Mouse (Mus musculus) heart, postnatal 0 days (tissue): ENCODE data around the gene Fastkd3. TPM values are rescaled to one million over a fixed set of nuclear protein-coding genes. Genes with fewer than 3 reads are reported as not detected.

Experiments
- ATAC-seq: fragments of 200-750 bp; cut with Nextera tagmentation; 2 replicates; pipeline ENCODE4 v1.8.0; 2017; ENCODE audit warnings: low read depth, moderate number of reproducible peaks, moderate library complexity; ENCODE audit not compliant: insufficient read depth
- DNase-seq: peaks from one replicate; pipeline ENCODE4 v3.0.0-alpha.2; 2016; ENCODE audit warnings: low spot score
- H3K27ac ChIP-seq: fragments of 300-500 bp; sonication (generic); 2 replicates; pipeline ENCODE4 v1.5.1; 2014; ENCODE audit warnings: low read depth, mild to moderate bottlenecking
- H3K27me3 ChIP-seq: fragments of 300-500 bp; sonication (generic); 2 replicates; pipeline ENCODE4 v1.6.1; 2014; ENCODE audit warnings: low read length, mixed read lengths; ENCODE audit not compliant: control insufficient read depth, insufficient read depth
- H3K36me3 ChIP-seq: fragments of 300-500 bp; sonication (generic); replicated peaks from 2 replicates; pipeline ENCODE4 v1.6.1; 2014; ENCODE audit warnings: low read length, mixed read lengths; ENCODE audit not compliant: control insufficient read depth, insufficient read depth
- H3K4me1 ChIP-seq: fragments of 300-500 bp; sonication (generic); 2 replicates; pipeline ENCODE4 v1.6.1; 2014; ENCODE audit warnings: antibody characterized with exemption; ENCODE audit not compliant: control insufficient read depth, insufficient read depth
- H3K4me2 ChIP-seq: fragments of 300-500 bp; sonication (generic); 2 replicates; pipeline ENCODE4 v1.6.1; 2014; ENCODE audit warnings: low read depth, mild to moderate bottlenecking, low read length, moderate library complexity
- H3K4me3 ChIP-seq: fragments of 300-500 bp; sonication (generic); 2 replicates; pipeline ENCODE4 v1.5.1; 2014; ENCODE audit warnings: low read depth, low read length
- H3K9ac ChIP-seq: fragments of 300-500 bp; sonication (generic); replicated peaks from 2 replicates; pipeline ENCODE4 v1.6.1; 2014; ENCODE audit warnings: low read depth, low read length, mixed read lengths
- H3K9me3 ChIP-seq: fragments of 300-500 bp; sonication (generic); replicated peaks from 2 replicates; pipeline ENCODE4 v1.6.1; 2016; ENCODE audit warnings: low read length; ENCODE audit not compliant: control insufficient read depth
- CTCF ChIP-seq: IDR thresholded peaks from 2 replicates; pipeline ENCODE4 v1.5.1; 2016; ENCODE audit warnings: antibody characterized with exemption, control low read depth, low read depth
- EP300 ChIP-seq: IDR thresholded peaks from 2 replicates; pipeline ENCODE4 v1.6.1; 2016; ENCODE audit warnings: antibody characterized with exemption, low read depth
- WGBS: fragments of 180-500 bp; shearing (Covaris S2); extraction: QIAGEN DNeasy Blood & Tissue Kit; methylation state at CpG from one replicate; pipeline ENCODE4 v1.1.7; 2014; 5-methylcytosine and 5-hydroxymethylcytosine counted together
- polyA plus RNA-seq: library from polyadenylated mRNA; unstranded; fragments of >200 nt; fragmentation: Nextera tagmentation; extraction: Ambion mirVana; gene quantifications from 2 replicates; pipeline ENCODE4 v1.2.1, GENCODE M21; 2015
- total RNA-seq: library from RNA; depleted of rRNA; stranded (reverse); fragments of >200 nt; gene quantifications from 2 replicates; pipeline ENCODE4 v1.2.3, GENCODE M21; 2014; ENCODE audit warnings: low replicate concordance

Gene Fastkd3
- total and polyA plus RNA-seq, 2 experiments from 2014 or later: 2.4 to 11.8 TPM

DNA sequence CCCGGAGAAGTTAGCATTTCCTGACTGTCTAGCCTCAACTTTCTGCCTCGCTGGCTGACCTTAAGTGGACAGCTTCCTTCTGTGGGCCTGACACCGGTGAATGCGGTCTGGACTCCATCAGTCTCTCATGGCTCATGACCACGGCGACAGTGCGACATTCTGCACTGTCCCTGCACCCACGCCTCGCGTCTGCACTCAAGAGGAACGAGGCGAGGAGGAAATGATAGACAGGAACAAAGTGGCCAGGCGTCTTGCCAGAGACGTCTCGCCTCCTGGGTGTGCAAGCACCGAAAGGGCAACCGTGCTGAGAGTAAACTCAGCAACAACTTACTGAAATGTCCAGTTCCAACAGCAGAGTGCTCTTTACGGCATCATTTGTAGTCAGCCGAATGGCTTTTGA lies 9.8 kb upstream of the Fastkd3 start:
- no peak overlapping the region for H3K9ac ChIP-seq
- peaks cover 43% of the 10 kb centered on the region for H3K36me3 ChIP-seq
- peak; percentile 91 for ATAC-seq
- no peaks in the 10 kb centered on the region for H3K9me3 ChIP-seq
- peak; percentile 67 for DNase-seq
- TF ChIP-seq CTCF (no peak), EP300 (peak; percentile 78; the same call in 1 of the 2 replicates)
- peaks cover 6% of the 10 kb centered on the region; the same call in 1 of the 2 replicates for H3K4me1 ChIP-seq
- H3K27me3 ChIP-seq: no peaks in the 10 kb centered on the region
- WGBS: 28% methylated on average over 19 of the region's 19 CpGs
- peak overlapping the region; percentile 69 for H3K27ac ChIP-seq
- peak overlapping the region; percentile 25; the same call in 1 of the 2 replicates for H3K4me2 ChIP-seq
- no peak overlapping the region for H3K4me3 ChIP-seq

DNA sequence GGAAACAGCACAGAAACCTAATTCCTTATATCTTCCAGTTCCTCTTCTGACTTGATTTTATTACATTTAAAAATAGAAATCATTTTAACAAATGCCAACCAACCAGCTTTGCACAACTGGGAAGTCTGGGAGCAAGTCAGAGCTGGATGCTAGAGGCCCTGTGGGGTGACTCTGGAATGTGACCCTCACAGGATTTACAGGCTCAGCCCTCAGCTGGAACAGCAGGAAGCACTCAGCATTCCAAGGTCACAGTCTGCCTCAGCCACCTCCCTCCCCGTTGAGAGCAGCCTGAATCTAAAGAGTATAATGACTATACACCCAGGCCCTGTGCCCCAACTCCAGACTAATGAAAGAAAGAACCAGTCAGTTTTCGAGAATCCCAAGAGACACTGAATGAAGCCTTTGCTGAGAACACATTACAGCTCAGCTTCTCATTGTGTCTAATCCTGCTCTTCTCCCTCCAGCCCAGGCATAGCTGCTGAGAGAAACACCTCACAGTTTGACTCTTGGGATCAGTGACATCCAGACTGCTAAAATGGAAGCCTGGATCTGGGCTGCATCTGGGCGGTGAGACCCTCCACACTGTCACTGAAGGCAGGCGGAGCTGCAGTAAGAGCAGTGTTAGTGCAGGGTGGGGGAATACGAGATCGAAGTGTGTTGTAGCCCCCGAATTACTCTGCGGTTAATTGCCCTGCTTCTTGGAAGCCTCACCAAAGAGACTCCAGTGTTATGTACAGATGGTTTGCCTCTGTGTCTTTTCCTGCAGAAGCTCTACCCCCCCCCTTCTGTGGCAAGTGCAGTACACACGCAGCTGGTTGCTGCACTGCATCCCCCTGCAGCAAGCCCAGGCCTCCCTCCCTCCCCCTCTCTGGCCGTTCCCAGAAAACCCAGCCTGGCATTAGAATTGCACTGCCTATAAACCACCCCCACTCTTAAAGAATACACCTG lies 8.8 kb upstream of the Fastkd3 start:
- H3K4me3 ChIP-seq: no peak overlapping the region
- 52% methylated on average over 10 of the region's 10 CpGs for WGBS
- H3K4me2 ChIP-seq: peak overlapping the region; percentile 25; the same call in 1 of the 2 replicates
- peak overlapping the region; percentile 69 for H3K27ac ChIP-seq
- ATAC-seq: peak; percentile 77
- H3K9ac ChIP-seq: no peak overlapping the region
- peaks cover 6% of the 10 kb centered on the region; the same call in 1 of the 2 replicates for H3K4me1 ChIP-seq
- H3K36me3 ChIP-seq: peaks cover 38% of the 10 kb centered on the region
- peak; percentile 39 for DNase-seq
- no peaks in the 10 kb centered on the region for H3K27me3 ChIP-seq
- TF ChIP-seq CTCF (no peak), EP300 (no peak)
- H3K9me3 ChIP-seq: no peaks in the 10 kb centered on the region

GRCm38 (mm10) chr13:68574398-68574797 lies 7.6 kb upstream of the Fastkd3 start:
- no peak for DNase-seq
- Histone ChIP-seq H3K27ac (no peak overlapping the region), H3K4me2 (no peak overlapping the region), H3K9me3 (no peaks in the 10 kb centered on the region), H3K4me1 (peaks cover 6% of the 10 kb centered on the region; the same call in 1 of the 2 replicates), H3K4me3 (no peak overlapping the region), H3K36me3 (peaks cover 28% of the 10 kb centered on the region), H3K27me3 (no peaks in the 10 kb centered on the region), H3K9ac (no peak overlapping the region)
- TF ChIP-seq EP300 (no peak), CTCF (no peak)
- 81% methylated on average over 4 of the region's 4 CpGs for WGBS
- ATAC-seq: no peak

DNA sequence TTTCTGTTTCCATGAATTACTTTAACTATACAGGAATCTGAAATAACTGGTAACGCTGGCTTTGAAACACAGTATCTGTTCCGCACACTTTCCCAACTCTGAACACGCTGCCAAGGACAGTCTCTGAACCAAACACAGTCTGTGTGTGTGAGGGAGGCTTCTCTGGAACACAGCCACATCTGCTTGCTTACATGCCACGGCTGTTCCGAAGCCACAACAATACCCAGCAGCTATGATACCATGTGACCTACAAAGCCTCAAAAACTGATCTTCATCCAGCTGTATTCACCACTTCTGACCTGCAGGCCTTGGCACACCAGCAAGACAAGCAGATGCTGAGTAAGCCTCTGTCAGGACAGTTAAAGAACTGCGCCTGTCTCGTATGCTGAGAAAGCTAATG lies 4.1 kb upstream of the Fastkd3 start:
- H3K4me2 ChIP-seq: no peak overlapping the region
- TF ChIP-seq CTCF (no peak), EP300 (no peak)
- H3K4me1 ChIP-seq: peaks cover 6% of the 10 kb centered on the region; the same call in 1 of the 2 replicates
- H3K9ac ChIP-seq: no peak overlapping the region
- 70% methylated on average over 7 of the region's 7 CpGs for WGBS
- ATAC-seq (no peak; the same call in 1 of the 2 replicates), DNase-seq (no peak)
- H3K36me3 ChIP-seq: peaks cover 23% of the 10 kb centered on the region
- no peak overlapping the region for H3K27ac ChIP-seq
- H3K27me3 ChIP-seq: no peaks in the 10 kb centered on the region
- no peak overlapping the region for H3K4me3 ChIP-seq
- no peaks in the 10 kb centered on the region for H3K9me3 ChIP-seq

- Histone ChIP-seq H3K9ac (peak overlapping the region; percentile 64), H3K4me2 (peak overlapping the region; percentile 87), H3K36me3 (peaks cover 36% of the 10 kb centered on the region), H3K27me3 (no peaks in the 10 kb centered on the region), H3K4me3 (peak overlapping the region; percentile 73), H3K27ac (peak overlapping the region; percentile 72), H3K9me3 (no peaks in the 10 kb centered on the region), H3K4me1 (0 out of 2 replicates have a peak, but pooled peaks cover 7% of the 10 kb centered on the region)
- 24% methylated on average over 14 of the region's 14 CpGs for WGBS
- DNase-seq (no peak), ATAC-seq (no peak)
- TF ChIP-seq CTCF: no peak
- no peak for TF ChIP-seq EP300
These were observed 821 bp upstream of the Fastkd3 start for GRCm38 (mm10) chr13:68581086-68581740.
